Mouse (Mus musculus): Measurements from ENCODE around the gene Prss45. TPM values are rescaled to one million over a fixed set of nuclear protein-coding genes. Genes with fewer than 3 reads are reported as not detected.
"Not testable (repeated sequence)": the region's sequence is repeated elsewhere in the genome, so short reads cannot be mapped to it uniquely, and the experiment has no call there.

The Prss45 gene
- polyA plus RNA-seq (2016; fragmentation: Nextera tagmentation; extraction: Ambion mirVana): 0.10 TPM in 1 of 2 replicates, not detected in the other

DNA sequence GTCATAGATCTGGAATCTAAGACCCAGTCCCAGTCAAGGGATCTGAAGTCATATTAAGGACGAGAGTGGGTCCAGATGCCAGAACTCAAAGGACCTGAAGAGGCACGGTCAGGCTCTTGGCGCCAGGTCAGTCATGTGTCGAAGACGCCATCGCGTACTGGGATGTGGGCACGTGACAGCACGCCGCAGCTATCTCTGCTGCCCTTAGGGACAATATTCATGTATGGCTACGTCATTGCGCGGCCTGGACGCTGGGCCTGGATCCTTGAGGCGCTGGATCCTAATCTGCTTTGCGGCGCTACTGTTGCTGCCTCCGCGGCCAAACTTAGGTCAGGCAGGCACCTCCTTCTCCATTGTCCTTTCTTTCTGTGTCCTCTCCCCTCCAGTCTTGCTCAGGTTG is at the start of gene Prss45:
Gene Prss45, plus strand, starts transcription at position 178 of the 400 bp plus-strand sequence.
- H3K36me3 ChIP-seq: no peaks in the 10 kb centered on the region
- no peak for DNase-seq (ENCODE audit: low spot score)
- peaks cover 17% of the 10 kb centered on the region; the same call in 1 of the 2 replicates for H3K27me3 ChIP-seq (ENCODE audit: insufficient read depth, poor library complexity, severe bottlenecking)
- H3K27ac ChIP-seq: no peak within 1 kb of the TSS
- 66% methylated on average over 19 of the region's 19 CpGs for WGBS
- no peaks in the 10 kb centered on the region for H3K9me3 ChIP-seq
- H3K4me1 ChIP-seq: 0 out of 2 replicates have a peak, but pooled peaks cover 5% of the 10 kb centered on the region
- peak within 1 kb of the TSS; percentile 19 for H3K4me3 ChIP-seq

DNA sequence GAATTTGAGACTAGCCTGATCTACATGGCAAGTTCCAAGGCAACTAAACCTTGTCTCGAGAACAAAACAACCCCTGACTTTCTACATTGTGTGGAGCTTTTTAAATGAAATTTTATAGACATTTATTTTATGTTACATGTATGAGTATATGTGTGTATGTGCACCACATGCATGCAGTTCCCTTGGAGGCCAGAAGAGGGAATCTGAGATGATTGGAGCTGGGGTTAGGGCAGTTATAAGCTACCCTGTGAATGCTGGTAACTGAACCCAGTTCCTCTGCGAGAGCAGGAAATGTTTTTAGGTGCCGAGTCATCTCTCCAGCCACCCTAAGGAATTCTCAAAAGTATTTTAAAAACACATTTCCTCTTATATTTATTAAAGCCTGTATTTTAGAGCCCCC is 46.2 kb upstream of the Prss45 start:
- Histone ChIP-seq H3K36me3 (no peaks in the 10 kb centered on the region), H3K27ac (no peak overlapping the region), H3K4me3 (no peak overlapping the region), H3K27me3 (ENCODE audit: insufficient read depth, poor library complexity, severe bottlenecking) (no peaks in the 10 kb centered on the region), H3K4me1 (0 out of 2 replicates have a peak, but pooled peaks cover 3% of the 10 kb centered on the region), H3K9me3 (no peaks in the 10 kb centered on the region)
- no peak for DNase-seq (ENCODE audit: low spot score)
- 89% methylated on average over 3 of the region's 3 CpGs for WGBS

DNA sequence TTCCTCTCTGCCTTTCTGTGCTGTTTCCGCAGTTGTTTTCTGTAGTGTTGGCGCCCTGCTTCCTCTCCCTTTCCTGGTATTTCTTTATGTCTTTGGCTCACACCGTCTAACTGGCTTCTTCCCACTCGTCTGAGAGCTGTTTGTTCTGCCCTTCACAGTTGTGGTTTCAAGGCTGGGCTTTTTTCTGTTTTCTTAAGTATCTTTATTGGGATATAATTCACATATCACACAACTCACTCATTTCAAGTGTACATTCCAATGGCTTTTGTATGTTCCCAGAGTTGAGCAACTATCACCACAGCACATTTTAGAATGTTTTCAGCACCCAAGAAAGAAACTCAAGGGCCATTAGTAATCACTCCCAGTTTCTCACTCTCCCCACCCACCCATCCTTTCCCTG is 43.9 kb upstream of the Prss45 start:
- Histone ChIP-seq H3K27me3 (ENCODE audit: insufficient read depth, poor library complexity, severe bottlenecking) (no peaks in the 10 kb centered on the region), H3K9me3 (no peaks in the 10 kb centered on the region), H3K4me1 (no peaks in the 10 kb centered on the region), H3K36me3 (no peaks in the 10 kb centered on the region), H3K4me3 (no peak overlapping the region), H3K27ac (no peak overlapping the region)
- DNase-seq (ENCODE audit: low spot score): no peak
- WGBS: 68% methylated on average over 4 of the region's 4 CpGs

DNA sequence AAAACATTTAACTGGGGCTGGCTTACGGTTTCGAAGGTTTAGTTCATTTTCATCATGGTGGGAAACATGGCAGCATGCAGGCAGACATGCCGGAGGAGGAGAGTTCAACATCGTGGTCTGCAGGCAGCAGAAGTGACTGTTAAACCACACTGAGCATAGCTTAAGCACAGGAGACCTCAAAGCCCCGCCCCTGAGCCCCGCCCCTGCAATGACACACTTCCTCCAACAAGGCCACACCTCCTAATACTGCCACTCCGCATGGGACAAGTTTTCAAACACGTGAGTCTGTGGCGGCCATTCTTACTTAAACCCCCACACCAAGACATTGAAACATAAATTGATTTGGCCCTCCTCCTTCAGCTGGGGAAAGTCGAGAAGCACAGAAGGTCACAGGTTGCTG is 37.4 kb upstream of the Prss45 start:
- WGBS: 83% methylated on average over 10 of the region's 10 CpGs

DNA sequence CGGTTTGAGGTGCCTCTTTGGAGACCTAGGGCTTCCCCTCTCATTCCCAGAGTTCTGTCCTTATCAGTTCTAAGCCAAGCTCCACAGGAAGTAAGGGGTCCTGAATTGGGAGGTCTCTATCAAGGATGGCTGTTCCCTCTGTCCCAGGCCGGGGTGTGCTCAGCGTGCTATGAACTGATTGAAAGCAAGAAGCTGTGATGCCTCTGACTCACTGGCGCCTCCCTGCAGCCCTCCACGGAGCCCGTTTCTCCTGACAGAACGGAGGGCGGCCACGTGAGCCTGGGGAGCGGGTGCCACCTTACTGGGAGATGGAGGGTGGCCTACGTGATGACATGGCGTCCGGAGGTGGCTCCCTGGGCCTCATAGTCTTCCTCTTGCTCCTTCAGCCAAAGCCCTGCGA is 36.5 kb upstream of the Prss45 start, which contains the start of gene Prss42:
Gene Prss42, plus strand, starts transcription at position 301 of the 400 bp plus-strand sequence.
- no peak within 1 kb of the TSS for H3K27ac ChIP-seq
- WGBS: 84% methylated on average over 14 of the region's 14 CpGs
- H3K36me3 ChIP-seq: no peaks in the 10 kb centered on the region
- 0 out of 2 replicates have a peak, but pooled peaks cover 6% of the 10 kb centered on the region for H3K4me1 ChIP-seq
- no peaks in the 10 kb centered on the region for H3K9me3 ChIP-seq
- H3K4me3 ChIP-seq: no peak within 1 kb of the TSS
- no peak for DNase-seq (ENCODE audit: low spot score)
- no peaks in the 10 kb centered on the region for H3K27me3 ChIP-seq (ENCODE audit: insufficient read depth, poor library complexity, severe bottlenecking)

More for the DNA sequence above, 37.4 kb upstream of the Prss45 start:
- peak; percentile 58 for DNase-seq (ENCODE audit: low spot score)
- no peaks in the 10 kb centered on the region for H3K9me3 ChIP-seq
- no peaks in the 10 kb centered on the region for H3K36me3 ChIP-seq
- no peak overlapping the region for H3K4me3 ChIP-seq
- H3K27ac ChIP-seq: no peak overlapping the region
- H3K4me1 ChIP-seq: 0 out of 2 replicates have a peak, but pooled peaks cover 3% of the 10 kb centered on the region
- H3K27me3 ChIP-seq (ENCODE audit: insufficient read depth, poor library complexity, severe bottlenecking): no peaks in the 10 kb centered on the region

DNA sequence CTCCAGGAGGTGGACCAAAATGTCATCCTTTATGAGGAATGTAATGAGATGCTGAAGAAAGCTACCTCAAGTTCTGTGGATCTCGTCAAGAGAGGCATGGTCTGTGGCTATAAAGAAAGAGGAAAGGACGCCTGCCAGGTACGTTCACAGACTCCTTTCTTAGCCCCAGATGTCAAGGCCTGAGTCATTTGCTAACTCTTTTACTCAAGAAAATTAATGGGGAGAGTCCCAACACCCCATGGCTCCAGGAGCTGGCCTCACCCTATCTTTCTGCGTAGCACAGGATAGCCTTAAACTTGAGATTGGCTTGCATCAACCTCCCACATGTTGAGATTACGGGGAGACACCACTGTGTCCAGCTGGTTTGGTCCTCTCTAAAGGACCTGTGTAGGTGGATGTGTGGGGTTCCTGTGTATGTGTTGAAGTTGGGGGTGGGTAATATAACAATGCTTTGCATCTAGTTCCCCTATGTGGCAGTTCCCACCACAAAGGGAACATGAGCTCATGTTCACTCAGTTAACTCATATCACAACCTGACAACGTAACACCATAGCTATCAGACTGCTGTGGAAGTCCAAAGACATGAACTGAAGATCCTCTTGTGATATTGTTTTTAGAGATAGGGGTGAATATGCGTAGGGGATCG is 33.4 kb upstream of the Prss45 start:
- Histone ChIP-seq H3K4me1 (peaks cover 9% of the 10 kb centered on the region; the same call in 1 of the 2 replicates), H3K27me3 (ENCODE audit: insufficient read depth, poor library complexity, severe bottlenecking) (no peaks in the 10 kb centered on the region), H3K27ac (no peak overlapping the region), H3K9me3 (no peaks in the 10 kb centered on the region), H3K4me3 (no peak overlapping the region), H3K36me3 (no peaks in the 10 kb centered on the region)
- no peak for DNase-seq (ENCODE audit: low spot score)
- 83% methylated on average over 8 of the region's 8 CpGs for WGBS

DNA sequence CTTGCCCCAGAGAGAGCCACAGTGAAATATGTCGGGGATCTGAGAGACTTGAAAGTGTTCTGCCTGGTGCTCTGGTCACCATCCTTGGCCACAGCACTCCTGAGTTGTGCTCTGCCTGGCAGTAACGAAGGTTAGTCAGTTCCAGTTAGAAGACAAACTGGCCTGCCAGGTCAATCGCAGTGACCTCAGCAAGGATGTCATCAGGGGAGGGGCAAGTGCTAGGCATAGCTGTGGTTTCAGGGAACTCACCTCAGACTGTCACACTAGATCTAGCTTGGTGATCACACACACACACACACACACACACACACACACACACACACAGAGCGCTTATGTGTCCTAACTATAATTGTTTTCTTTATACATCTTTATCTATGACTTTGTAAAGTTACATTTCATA is 31.1 kb upstream of the Prss45 start:
- Histone ChIP-seq H3K36me3 (no peaks in the 10 kb centered on the region), H3K27me3 (ENCODE audit: insufficient read depth, poor library complexity, severe bottlenecking) (no peaks in the 10 kb centered on the region), H3K9me3 (no peaks in the 10 kb centered on the region), H3K27ac (no peak overlapping the region), H3K4me3 (no peak overlapping the region), H3K4me1 (peaks cover 8% of the 10 kb centered on the region; the same call in 1 of the 2 replicates)
- WGBS: 74% methylated on average over 4 of the region's 4 CpGs
- no peak for DNase-seq (ENCODE audit: low spot score)

DNA sequence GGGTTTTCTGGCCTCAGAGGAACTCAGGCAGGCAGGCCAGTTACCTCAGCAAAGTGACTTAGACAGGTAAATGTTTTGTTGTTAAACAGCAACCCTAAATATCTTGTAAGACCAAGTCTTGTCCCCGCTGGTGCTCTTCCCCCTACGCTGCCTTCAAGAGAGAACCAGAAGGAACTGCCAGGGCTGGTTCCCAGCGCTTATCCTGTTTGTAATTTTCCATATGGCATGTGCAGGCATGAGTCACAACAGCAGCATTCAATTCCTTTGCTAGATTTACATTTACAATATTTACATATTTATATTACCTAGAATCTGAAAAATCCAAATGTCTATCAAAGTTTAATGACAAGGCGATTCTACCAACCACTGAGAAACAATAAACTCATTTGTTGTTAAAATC is 24.3 kb upstream of the Prss45 start:
- 78% methylated on average over 4 of the region's 4 CpGs for WGBS
- H3K27me3 ChIP-seq (ENCODE audit: insufficient read depth, poor library complexity, severe bottlenecking): peaks cover 10% of the 10 kb centered on the region
- no peak overlapping the region for H3K4me3 ChIP-seq
- no peaks in the 10 kb centered on the region for H3K36me3 ChIP-seq
- H3K4me1 ChIP-seq: peaks cover 5% of the 10 kb centered on the region; the same call in 1 of the 2 replicates
- DNase-seq (ENCODE audit: low spot score): no peak
- no peaks in the 10 kb centered on the region for H3K9me3 ChIP-seq
- no peak overlapping the region for H3K27ac ChIP-seq

DNA sequence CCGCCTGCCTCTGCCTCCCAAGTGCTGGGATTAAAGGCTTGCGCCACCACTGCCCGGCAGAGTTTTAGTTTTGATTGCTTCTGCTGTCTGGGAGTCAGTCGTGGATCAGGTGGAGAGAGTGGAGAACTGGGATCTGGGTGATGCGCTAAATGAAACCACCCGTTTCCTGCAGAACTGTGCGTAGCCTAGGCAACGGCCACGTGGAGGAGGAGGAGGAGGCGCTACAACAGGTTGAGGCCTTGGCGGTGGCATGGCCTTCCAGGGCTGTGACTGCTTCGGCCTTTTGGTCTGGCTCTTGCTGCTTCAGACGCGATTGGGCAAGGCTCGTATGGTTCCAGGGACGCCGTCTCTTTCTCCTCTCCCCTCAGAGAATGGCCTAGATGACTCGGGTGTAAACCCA is 20.6 kb upstream of the Prss45 start, which contains the start of gene Prss44:
Gene Prss44, plus strand, starts transcription at position 206 of the 400 bp plus-strand sequence.
- Histone ChIP-seq H3K36me3 (no peaks in the 10 kb centered on the region), H3K9me3 (no peaks in the 10 kb centered on the region), H3K27me3 (ENCODE audit: insufficient read depth, poor library complexity, severe bottlenecking) (peaks cover 28% of the 10 kb centered on the region), H3K4me3 (no peak within 1 kb of the TSS), H3K4me1 (peaks cover 5% of the 10 kb centered on the region; the same call in 1 of the 2 replicates), H3K27ac (no peak within 1 kb of the TSS)
- DNase-seq (ENCODE audit: low spot score): no peak
- 56% methylated on average over 18 of the region's 18 CpGs for WGBS

DNA sequence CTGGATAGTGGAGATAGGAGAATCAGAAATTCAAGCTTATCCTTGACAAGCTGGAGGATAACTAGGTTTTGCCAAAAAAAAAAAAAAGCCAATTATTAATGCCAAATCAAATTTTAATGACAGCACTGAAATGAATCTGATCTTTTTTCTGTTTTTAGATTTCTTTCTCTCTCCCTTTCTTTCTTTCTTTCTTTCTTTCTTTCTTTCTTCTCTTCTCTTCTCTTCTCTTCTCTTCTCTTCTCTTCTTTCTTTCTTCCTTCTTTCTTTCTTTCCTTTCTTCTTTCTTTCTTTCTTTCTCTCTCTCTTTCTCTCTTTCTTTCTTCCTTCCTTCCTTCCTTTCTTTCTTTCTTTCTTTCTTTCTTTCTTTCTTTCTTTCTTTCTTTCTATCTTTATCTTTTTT is 13.8 kb upstream of the Prss45 start:
- H3K9me3 ChIP-seq; H3K36me3 ChIP-seq; DNase-seq (ENCODE audit: low spot score); H3K4me3 ChIP-seq; H3K27ac ChIP-seq; H3K4me1 ChIP-seq: not testable (repeated sequence)
- peaks cover 29% of the 10 kb centered on the region; the same call in 1 of the 2 replicates for H3K27me3 ChIP-seq (ENCODE audit: insufficient read depth, poor library complexity, severe bottlenecking)

DNA sequence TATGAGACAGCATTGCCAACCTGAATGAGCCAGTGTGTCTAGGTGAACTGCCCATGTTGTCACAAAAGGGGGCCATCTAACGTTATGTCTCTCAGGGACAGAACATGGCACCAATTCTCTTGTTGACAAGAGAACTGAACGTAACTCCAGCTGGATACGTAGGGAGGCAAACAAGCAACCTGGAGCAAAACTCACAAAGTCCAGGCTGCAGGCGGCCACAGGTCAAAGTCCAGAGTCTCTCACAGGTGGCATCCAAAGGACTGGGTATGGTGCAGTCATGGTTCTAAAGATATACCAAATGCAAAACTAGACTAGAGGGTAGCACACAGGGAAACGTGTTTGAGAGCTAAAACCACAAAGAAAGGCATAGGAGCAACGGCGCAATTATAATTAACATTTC is 13.0 kb upstream of the Prss45 start:
- DNase-seq (ENCODE audit: low spot score): no peak
- H3K27me3 ChIP-seq (ENCODE audit: insufficient read depth, poor library complexity, severe bottlenecking): peaks cover 24% of the 10 kb centered on the region; the same call in 1 of the 2 replicates
- no peaks in the 10 kb centered on the region for H3K36me3 ChIP-seq
- 83% methylated on average over 7 of the region's 7 CpGs for whole genome bisulfite sequencing
- no peaks in the 10 kb centered on the region for H3K9me3 ChIP-seq
- no peak overlapping the region for H3K4me3 ChIP-seq
- no peaks in the 10 kb centered on the region for H3K4me1 ChIP-seq
- no peak overlapping the region for H3K27ac ChIP-seq

DNA sequence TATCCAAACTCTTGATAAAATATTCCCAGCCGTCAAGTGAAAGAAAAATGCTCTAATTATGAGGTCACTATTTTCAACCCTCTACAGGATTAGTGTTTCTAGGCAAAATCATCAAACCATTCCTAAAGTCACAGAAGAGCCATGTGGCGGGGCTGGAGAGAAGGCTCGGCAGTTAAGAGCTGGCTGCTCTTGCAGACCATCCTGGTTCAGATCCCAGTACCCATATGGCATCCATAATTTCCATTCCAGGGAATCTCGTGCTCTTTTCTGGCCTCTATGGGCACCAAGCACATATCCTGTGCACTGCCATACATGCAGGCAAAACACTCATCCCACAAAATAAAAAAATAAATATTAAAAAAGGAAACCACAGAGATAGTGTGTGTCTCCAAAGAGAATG is 9.0 kb upstream of the Prss45 start:
- H3K36me3 ChIP-seq: no peaks in the 10 kb centered on the region
- no peaks in the 10 kb centered on the region for H3K4me1 ChIP-seq
- H3K9me3 ChIP-seq: no peaks in the 10 kb centered on the region
- H3K27ac ChIP-seq: no peak overlapping the region
- peaks cover 34% of the 10 kb centered on the region for H3K27me3 ChIP-seq (ENCODE audit: insufficient read depth, poor library complexity, severe bottlenecking)
- DNase-seq (ENCODE audit: low spot score): no peak
- WGBS: 77% methylated on average over 4 of the region's 4 CpGs
- no peak overlapping the region for H3K4me3 ChIP-seq

DNA sequence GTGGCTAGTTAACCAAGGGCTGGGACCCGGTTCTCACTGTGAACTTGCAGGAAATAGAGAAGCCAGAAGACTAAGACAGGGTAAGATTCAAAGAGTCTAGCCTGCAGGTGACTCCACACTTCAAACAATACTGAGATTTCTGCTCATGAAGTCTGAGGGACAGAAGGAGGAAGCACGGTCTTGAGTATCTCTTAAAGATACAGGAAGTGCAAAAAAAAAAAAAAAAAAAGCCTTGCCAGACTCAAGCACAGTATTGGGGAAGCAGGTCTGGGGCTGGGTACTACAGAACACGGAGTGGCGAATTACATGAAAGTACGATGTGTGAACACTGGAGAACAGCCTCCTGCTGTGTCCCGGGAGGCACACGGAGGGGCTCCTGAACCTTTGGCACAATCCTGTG is 8.6 kb upstream of the Prss45 start:
- no peaks in the 10 kb centered on the region for H3K4me1 ChIP-seq
- 69% methylated on average over 7 of the region's 7 CpGs for WGBS
- peaks cover 34% of the 10 kb centered on the region for H3K27me3 ChIP-seq (ENCODE audit: insufficient read depth, poor library complexity, severe bottlenecking)
- DNase-seq (ENCODE audit: low spot score): no peak
- no peaks in the 10 kb centered on the region for H3K36me3 ChIP-seq
- H3K27ac ChIP-seq: no peak overlapping the region
- no peak overlapping the region for H3K4me3 ChIP-seq
- H3K9me3 ChIP-seq: no peaks in the 10 kb centered on the region

Measured in heart, embryonic 10.5 days (tissue).